Mouse (Mus musculus): ENCODE data around the gene 4930562C15Rik. TPM values are rescaled to one million over a fixed set of nuclear protein-coding genes. Genes with fewer than 3 reads are reported as not detected.

Gene 4930562C15Rik
- total and polyA plus RNA-seq, 3 experiments: 0.12 to 0.21 TPM; not detected in 1

DNA sequence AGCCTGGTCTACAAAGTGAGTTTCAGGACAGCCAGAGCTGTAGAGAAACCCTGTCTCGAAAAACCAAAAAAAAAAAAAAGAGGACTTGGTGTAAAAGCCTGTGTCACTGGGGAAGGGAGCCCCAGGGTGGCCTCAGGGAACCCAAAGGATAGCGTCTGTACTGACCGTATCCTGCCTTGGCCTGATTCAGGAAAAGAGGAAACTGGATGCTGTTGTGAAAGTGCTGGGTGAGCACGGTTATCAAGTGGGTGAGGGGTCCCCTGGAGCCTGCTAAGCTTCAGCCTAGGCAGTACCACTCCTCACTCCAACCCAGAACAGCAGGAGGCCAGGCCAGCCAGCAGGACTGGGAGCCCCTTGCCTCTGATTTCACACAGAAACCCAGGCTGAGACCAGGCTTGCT is 42.0 kb downstream of the 4930562C15Rik start:
- Histone ChIP-seq H3K36me3 (ENCODE audit: control insufficient read depth in 1 of 2, insufficient read depth in 2 of 2, low read length in 2 of 2) (peaks cover 0 to 15% of the 10 kb centered on the region in 2 experiments; a peak in 2 of 4 replicates), H3K27ac (ENCODE audit: control insufficient read depth, low read depth, low read length) (no peak overlapping the region), H3K79me2 (ENCODE audit: control insufficient read depth, insufficient read depth, low read length, poor library complexity) (peaks cover 19% of the 10 kb centered on the region), H3K27me3 (ENCODE audit: control insufficient read depth in 1 of 2, insufficient read depth in 2 of 2, low read length in 2 of 2) (no peaks in the 10 kb centered on the region), H3K4me3 (ENCODE audit: control insufficient read depth in 1 of 2, insufficient read depth in 1 of 2, low read depth in 2 of 2, low read length in 2 of 2) (no peak overlapping the region), H3K9me3 (replicated peaks; ENCODE audit: insufficient read depth, low read length) (no peaks in the 10 kb centered on the region), H3K4me1 (ENCODE audit: control insufficient read depth in 1 of 2, insufficient read depth in 2 of 2, low read length in 2 of 2) (peaks cover 2 to 37% of the 10 kb centered on the region in 2 experiments), H3K9ac (ENCODE audit: control insufficient read depth, low read depth, low read length, poor library complexity, severe bottlenecking) (no peak overlapping the region; the same call in 1 of the 2 replicates)
- no peak for DNase-seq (ENCODE audit: low read depth, low spot score)
- TF ChIP-seq NELFE (IDR thresholded peaks at IDR 0.05; ENCODE audit: low read depth, low read length) (no peak), NRF1 (IDR thresholded peaks at IDR 0.05; ENCODE audit: insufficient read depth, low read depth, low read length, poor library complexity, severe bottlenecking) (no peak), UBTF (IDR thresholded peaks at IDR 0.05; ENCODE audit: borderline replicate concordance, insufficient read depth, low read depth, low read length) (no peak)

DNA sequence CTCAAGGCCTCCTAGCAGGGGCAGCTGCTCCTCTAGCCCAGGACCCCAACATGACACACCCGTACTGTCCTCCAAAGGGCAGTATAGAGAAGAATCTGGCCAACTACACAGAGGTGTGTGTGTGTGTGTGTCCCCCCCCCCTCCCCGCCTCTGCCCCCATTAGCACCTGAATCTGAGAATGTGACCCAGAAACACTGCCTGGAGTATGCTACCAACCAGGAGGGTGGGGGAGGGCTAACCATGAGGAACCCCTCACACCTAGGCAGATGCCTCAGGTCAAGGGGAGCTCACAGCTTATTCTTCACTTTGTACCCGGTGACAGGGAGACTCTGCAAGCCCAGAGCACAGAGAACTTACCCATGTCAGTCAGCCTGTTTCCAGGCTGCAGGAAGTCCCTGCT is 42.5 kb downstream of the 4930562C15Rik start:
- H3K36me3 ChIP-seq (ENCODE audit: control insufficient read depth in 1 of 2, insufficient read depth in 2 of 2, low read length in 2 of 2): peaks cover 0 to 13% of the 10 kb centered on the region in 2 experiments; a peak in 2 of 4 replicates
- peaks cover 19% of the 10 kb centered on the region for H3K79me2 ChIP-seq (ENCODE audit: control insufficient read depth, insufficient read depth, low read length, poor library complexity)
- no peak overlapping the region for H3K9ac ChIP-seq (ENCODE audit: control insufficient read depth, low read depth, low read length, poor library complexity, severe bottlenecking)
- TF ChIP-seq GATA1 (IDR thresholded peaks at IDR 0.05; ENCODE audit: low read depth, low read length): no peak
- TF ChIP-seq TCF12 (IDR thresholded peaks at IDR 0.05; ENCODE audit: low read depth, low read length): no peak
- no peak for TF ChIP-seq MEF2A (IDR thresholded peaks at IDR 0.05; ENCODE audit: extremely low read depth, insufficient replicate concordance, low read depth, low read length, poor library complexity, severe bottlenecking)
- no peak for TF ChIP-seq ZMIZ1 (IDR thresholded peaks at IDR 0.05; ENCODE audit: low read depth, low read length)
- no peak for TF ChIP-seq MXI1 (IDR thresholded peaks at IDR 0.05; ENCODE audit: low read depth, low read length)
- TF ChIP-seq ZKSCAN1 (IDR thresholded peaks at IDR 0.05; ENCODE audit: low read depth, low read length): no peak
- no peak for TF ChIP-seq RAD21 (IDR thresholded peaks at IDR 0.05; ENCODE audit: low read depth, low read length)
- TF ChIP-seq NELFE (IDR thresholded peaks at IDR 0.05; ENCODE audit: low read depth, low read length): no peak
- TF ChIP-seq MAFK (IDR thresholded peaks at IDR 0.05; ENCODE audit: borderline replicate concordance, low read depth, low read length): no peak
- no peak for TF ChIP-seq E2F4 (IDR thresholded peaks at IDR 0.05; ENCODE audit: borderline replicate concordance, low read depth, low read length)
- TF ChIP-seq CHD2 (IDR thresholded peaks at IDR 0.05; ENCODE audit: low read length): no peak
- TF ChIP-seq BHLHE40 (IDR thresholded peaks at IDR 0.05; ENCODE audit: borderline replicate concordance, low read depth, low read length): no peak
- TF ChIP-seq POLR2AphosphoS2 (IDR thresholded peaks at IDR 0.05; ENCODE audit: low read length): no peak
- TF ChIP-seq MYC (IDR thresholded peaks at IDR 0.05; ENCODE audit: low read depth, low read length): no peak
- no peaks in the 10 kb centered on the region for H3K9me3 ChIP-seq (replicated peaks; ENCODE audit: insufficient read depth, low read length)
- peaks cover 2 to 34% of the 10 kb centered on the region in 2 experiments for H3K4me1 ChIP-seq (ENCODE audit: control insufficient read depth in 1 of 2, insufficient read depth in 2 of 2, low read length in 2 of 2)
- no peak for DNase-seq (ENCODE audit: low read depth, low spot score)
- no peak overlapping the region for H3K4me3 ChIP-seq (ENCODE audit: control insufficient read depth in 1 of 2, insufficient read depth in 1 of 2, low read depth in 2 of 2, low read length in 2 of 2)
- no peak overlapping the region for H3K27ac ChIP-seq (ENCODE audit: control insufficient read depth, low read depth, low read length)
- H3K27me3 ChIP-seq (ENCODE audit: control insufficient read depth in 1 of 2, insufficient read depth in 2 of 2, low read length in 2 of 2): no peaks in the 10 kb centered on the region
